Mouse (Mus musculus): Measurements from ENCODE around the gene Fcgr3. TPM values are rescaled to one million over a fixed set of nuclear protein-coding genes. Genes with fewer than 3 reads are reported as not detected.
"Not testable (repeated sequence)": the region's sequence is repeated elsewhere in the genome, so short reads cannot be mapped to it uniquely, and the experiment has no call there.

Fcgr3 gene
- polyA plus RNA-seq, 1 experiment from 2014 or later, result 9.8 TPM

DNA sequence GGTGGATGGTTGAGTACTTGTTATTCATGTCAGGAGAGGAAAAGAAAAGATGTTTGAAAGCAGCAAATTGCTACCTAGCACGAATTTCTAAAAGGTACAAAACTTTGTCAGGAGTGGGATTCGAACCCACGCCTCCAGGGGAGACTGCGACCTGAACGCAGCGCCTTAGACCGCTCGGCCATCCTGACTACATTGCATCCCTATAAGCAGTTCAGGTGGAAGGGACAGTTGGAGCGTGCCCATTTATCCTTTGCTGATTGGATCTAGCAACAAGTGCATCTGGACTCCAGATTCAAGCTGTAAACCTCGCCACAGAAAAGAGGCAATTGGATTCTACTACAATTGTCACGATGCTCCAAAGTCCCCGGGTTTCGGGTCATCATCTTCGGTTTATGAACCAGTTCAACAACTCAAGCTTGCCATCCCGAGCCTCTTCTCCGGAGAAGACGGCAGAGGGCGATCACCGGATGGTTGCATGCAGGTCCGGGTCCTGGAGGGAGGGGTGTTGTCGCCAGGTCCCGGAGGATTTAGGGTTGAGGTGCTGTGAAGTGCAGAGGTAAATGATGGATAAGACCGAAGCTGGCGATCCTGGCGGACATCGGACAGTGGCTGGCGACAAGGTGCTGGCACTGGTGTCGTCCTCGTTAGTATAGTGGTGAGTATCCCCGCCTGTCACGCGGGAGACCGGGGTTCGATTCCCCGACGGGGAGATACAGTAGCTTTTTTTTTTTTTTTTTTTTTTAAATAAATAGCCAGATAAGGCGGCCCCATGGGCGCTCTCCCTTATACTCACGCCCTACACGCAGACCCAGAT lies 37.2 kb upstream of the Fcgr3 start:
- under 1% methylated on average over 40 of the region's 40 CpGs for WGBS
- H3K27ac ChIP-seq (replicated peaks), result peak overlapping the region; percentile 64
- peak overlapping the region; percentile 63 for H3K4me2 ChIP-seq (replicated peaks)

DNA sequence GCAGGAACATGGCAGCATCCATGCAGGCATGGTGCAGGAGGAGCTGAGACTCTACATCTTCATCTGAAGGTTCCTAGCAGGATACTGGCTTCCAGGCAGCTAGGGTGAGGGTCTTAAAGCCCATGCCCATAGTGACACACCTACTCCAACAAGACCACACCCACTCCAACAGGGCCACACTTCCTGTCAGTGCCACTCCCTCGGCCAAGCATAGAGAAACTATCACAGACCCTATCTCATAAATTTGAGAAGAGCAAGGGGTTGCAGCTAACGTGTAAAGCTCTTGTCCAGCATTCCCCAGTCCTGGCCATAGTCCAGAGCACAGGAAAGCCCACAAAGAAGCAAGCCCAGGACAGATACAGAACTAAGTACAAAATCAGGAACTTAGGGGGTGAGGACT lies 36.3 kb upstream of the Fcgr3 start:
- Histone ChIP-seq H3K27ac (replicated peaks) (no peak overlapping the region), H3K4me2 (replicated peaks) (0 out of 2 replicates have a peak overlapping the region, but pooled peaks have one; percentile 63)
- 55% methylated on average over 2 of the region's 2 CpGs for WGBS

More for the DNA sequence above, 37.2 kb upstream of the Fcgr3 start:
- peak; percentile 90 for ATAC-seq (ENCODE audit: low FRiP score, low read depth)
- Histone ChIP-seq H3K27me3 (peaks cover 5% of the 10 kb centered on the region; the same call in 1 of the 2 replicates), H3K36me3 (no peaks in the 10 kb centered on the region), H3K4me1 (peaks cover 5% of the 10 kb centered on the region; the same call in 1 of the 2 replicates), H3K4me3 (peak overlapping the region; percentile 71), H3K9ac (replicated peaks) (peak overlapping the region; percentile 66), H3K9me3 (no peaks in the 10 kb centered on the region)

DNA sequence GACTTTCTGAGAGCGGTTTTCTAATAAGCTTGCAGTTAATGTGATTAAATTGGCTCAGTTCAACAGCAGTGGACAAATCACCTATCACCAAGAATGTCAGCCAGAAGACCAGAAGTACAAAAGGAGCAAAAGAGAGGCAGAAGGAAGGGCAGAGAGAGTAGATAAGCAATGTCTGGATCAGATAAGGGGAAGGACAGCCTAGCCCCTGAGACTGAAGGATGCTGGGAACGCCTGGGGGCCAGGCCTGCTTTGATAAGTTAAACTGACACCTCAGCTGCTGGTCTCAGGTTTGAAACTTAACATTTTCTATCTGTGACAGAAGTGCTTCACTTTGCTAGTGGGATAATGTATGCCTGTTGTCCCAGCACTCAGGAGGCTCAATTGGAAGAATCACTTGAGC lies 32.9 kb upstream of the Fcgr3 start:
- Histone ChIP-seq H3K4me1 (no peaks in the 10 kb centered on the region), H3K4me3 (no peak overlapping the region), H3K27me3 (peaks cover 11% of the 10 kb centered on the region), H3K27ac (replicated peaks) (no peak overlapping the region), H3K9me3 (no peaks in the 10 kb centered on the region), H3K9ac (replicated peaks) (no peak overlapping the region), H3K36me3 (no peaks in the 10 kb centered on the region), H3K4me2 (replicated peaks) (no peak overlapping the region)
- 62% methylated on average over 2 of the region's 2 CpGs for WGBS
- ATAC-seq (ENCODE audit: low FRiP score, low read depth), result no peak

More for the DNA sequence above, 36.3 kb upstream of the Fcgr3 start:
- H3K27me3 ChIP-seq, result peaks cover 11% of the 10 kb centered on the region
- H3K9ac ChIP-seq (replicated peaks), result no peak overlapping the region
- H3K4me1 ChIP-seq, result peaks cover 5% of the 10 kb centered on the region; the same call in 1 of the 2 replicates
- H3K9me3 ChIP-seq, result no peaks in the 10 kb centered on the region
- ATAC-seq (ENCODE audit: low FRiP score, low read depth), result no peak
- no peak overlapping the region for H3K4me3 ChIP-seq
- H3K36me3 ChIP-seq, result no peaks in the 10 kb centered on the region

DNA sequence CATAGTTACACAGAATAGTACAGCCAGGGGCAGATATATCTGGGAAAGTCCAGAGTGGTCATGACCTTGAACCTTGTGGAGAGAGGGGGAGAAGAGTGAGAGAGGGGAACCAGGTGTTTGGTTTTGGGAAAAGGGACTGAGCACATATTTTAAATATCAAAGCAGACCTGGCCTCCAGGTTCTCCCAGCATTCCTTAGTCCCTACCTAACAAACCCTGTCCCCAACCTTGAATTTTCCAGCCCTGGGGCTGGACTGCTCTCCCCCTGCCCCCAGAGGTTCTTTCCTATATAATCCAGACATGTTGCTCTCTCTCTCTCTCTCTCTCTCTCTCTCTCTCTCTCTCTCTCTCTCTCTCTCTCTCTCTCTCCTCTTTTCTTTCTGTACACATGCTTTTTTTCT lies 32.4 kb upstream of the Fcgr3 start:
- Histone ChIP-seq H3K27me3 (peaks cover 14% of the 10 kb centered on the region), H3K27ac (replicated peaks) (no peak overlapping the region), H3K9me3 (no peaks in the 10 kb centered on the region), H3K4me3 (no peak overlapping the region), H3K36me3 (no peaks in the 10 kb centered on the region), H3K9ac (replicated peaks) (no peak overlapping the region), H3K4me2 (replicated peaks) (no peak overlapping the region), H3K4me1 (no peaks in the 10 kb centered on the region)
- no peak for ATAC-seq (ENCODE audit: low FRiP score, low read depth)

DNA sequence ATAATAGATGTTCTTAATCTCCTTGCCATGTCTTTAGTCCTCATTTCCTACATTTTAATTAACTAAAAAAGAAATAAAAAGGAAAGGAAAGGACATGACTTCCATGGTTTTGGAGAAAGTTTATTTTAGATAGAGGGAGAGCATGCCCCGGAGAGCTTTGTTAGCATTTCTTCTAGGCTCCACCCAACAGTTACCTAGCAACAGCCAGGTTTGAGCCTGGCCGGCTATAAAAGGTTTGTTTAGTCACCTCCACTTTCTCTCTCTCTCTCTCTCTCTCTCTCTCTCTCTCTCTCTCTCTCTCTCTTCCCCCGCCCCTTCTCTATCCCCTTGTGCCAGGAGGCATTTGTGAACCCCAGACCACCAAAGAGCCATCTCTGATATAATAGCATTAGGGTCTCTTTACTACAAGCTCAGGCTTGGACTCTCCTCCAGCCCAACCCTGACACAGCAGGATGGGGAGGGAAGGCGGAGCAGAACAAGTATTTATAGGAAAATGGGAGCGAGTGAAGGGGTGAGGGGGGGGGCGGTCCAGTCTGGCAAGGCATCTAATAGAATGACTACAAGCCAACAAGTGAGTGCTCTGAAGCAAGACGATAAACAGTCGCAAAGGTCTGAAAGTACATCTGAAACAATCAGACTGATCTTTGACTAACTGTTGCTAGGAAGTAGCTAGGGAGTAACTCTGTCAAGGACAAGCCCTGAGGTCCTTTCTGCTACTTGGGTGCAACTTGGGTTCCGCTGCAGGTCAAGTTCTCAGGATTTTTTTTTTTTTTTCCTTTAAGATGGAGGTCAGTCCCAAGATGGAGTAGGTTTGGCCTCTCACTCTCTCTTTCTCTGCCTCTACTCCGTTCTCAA lies 31.6 kb upstream of the Fcgr3 start:
- no peak overlapping the region for H3K4me3 ChIP-seq
- no peak overlapping the region for H3K9ac ChIP-seq (replicated peaks)
- H3K27ac ChIP-seq (replicated peaks), result no peak overlapping the region
- H3K27me3 ChIP-seq, result peaks cover 16% of the 10 kb centered on the region
- H3K9me3 ChIP-seq, result no peaks in the 10 kb centered on the region
- 18% methylated on average over 10 of the region's 10 CpGs for WGBS
- no peaks in the 10 kb centered on the region for H3K36me3 ChIP-seq
- 0 out of 2 replicates have a peak overlapping the region, but pooled peaks have one; percentile 19 for H3K4me2 ChIP-seq (replicated peaks)
- no peak for ATAC-seq (ENCODE audit: low FRiP score, low read depth)
- H3K4me1 ChIP-seq, result no peaks in the 10 kb centered on the region

DNA sequence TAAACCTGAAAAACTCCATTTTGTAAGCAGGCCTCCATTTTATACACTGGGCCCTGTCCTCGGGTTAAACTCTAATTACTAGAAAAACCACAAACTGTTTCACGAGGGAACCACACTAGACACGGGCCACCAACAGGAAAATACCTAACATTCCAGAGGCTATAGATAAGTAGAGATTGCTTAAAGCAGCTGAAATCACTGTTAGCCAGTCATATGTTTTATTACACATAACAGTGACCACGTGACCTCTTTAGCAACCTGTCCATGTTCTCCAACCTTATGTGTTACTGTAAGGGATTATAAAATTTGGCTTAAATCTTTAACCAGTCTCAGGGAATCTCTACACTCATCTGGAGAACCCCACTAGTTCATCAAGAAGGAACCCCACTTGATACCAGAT lies 29.7 kb upstream of the Fcgr3 start:
- peaks cover 18% of the 10 kb centered on the region for H3K27me3 ChIP-seq
- no peaks in the 10 kb centered on the region for H3K36me3 ChIP-seq
- H3K4me2 ChIP-seq (replicated peaks), result no peak overlapping the region
- H3K9ac ChIP-seq (replicated peaks), result no peak overlapping the region
- no peak overlapping the region for H3K4me3 ChIP-seq
- no peaks in the 10 kb centered on the region for H3K4me1 ChIP-seq
- H3K9me3 ChIP-seq, result no peaks in the 10 kb centered on the region
- WGBS, result 81% methylated on average over 4 of the region's 4 CpGs
- ATAC-seq (ENCODE audit: low FRiP score, low read depth), result no peak
- no peak overlapping the region for H3K27ac ChIP-seq (replicated peaks)

DNA sequence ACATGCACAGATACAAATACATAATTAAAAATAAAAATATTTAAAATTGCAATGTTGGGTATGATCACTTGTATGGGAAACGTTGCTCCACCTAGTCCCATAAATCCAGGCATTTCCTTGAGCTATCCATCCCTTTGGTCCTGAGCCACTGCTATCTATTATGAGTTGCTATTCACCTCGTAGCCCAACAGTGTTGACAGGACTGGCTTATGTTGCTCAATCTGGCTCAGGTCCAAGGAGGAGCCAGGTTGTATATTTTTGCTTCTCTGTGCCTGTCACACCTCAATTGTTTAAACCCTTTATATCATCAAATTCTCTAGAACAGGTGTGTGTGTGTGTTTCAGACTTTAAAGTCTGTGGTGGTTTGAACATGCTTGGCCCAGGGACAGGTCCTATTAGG lies 26.0 kb upstream of the Fcgr3 start:
- WGBS, result 85% methylated on average over 2 of the region's 2 CpGs
- Histone ChIP-seq H3K4me3 (no peak overlapping the region), H3K27ac (replicated peaks) (no peak overlapping the region), H3K36me3 (no peaks in the 10 kb centered on the region), H3K27me3 (peaks cover 22% of the 10 kb centered on the region), H3K4me2 (replicated peaks) (no peak overlapping the region), H3K9ac (replicated peaks) (no peak overlapping the region), H3K9me3 (no peaks in the 10 kb centered on the region), H3K4me1 (peaks cover 9% of the 10 kb centered on the region; the same call in 1 of the 2 replicates)
- ATAC-seq (ENCODE audit: low FRiP score, low read depth), result no peak

DNA sequence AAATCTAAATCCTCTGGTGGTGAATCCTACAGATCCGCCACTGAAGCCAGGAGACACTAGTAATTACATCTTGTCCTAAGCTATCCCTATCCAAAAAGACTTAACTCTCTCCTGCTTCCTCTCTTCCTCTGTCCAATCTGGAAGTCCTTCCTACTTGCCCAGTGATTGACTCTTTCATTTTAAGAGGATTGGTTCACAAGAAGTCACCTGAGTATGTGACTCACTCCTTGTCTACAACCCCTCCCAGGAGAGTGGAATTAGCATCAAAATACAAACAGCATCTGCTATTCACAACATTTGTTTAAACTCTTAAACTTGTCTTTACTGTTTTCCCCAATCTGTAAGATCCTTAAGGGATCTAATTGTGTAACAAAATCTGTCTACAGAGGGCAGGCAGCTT lies 25.2 kb upstream of the Fcgr3 start:
- Histone ChIP-seq H3K4me1 (peaks cover 9% of the 10 kb centered on the region; the same call in 1 of the 2 replicates), H3K27me3 (peaks cover 25% of the 10 kb centered on the region), H3K4me3 (no peak overlapping the region), H3K9ac (replicated peaks) (no peak overlapping the region), H3K9me3 (no peaks in the 10 kb centered on the region), H3K27ac (replicated peaks) (no peak overlapping the region), H3K36me3 (no peaks in the 10 kb centered on the region), H3K4me2 (replicated peaks) (no peak overlapping the region)
- no peak for ATAC-seq (ENCODE audit: low FRiP score, low read depth)
- 85% methylated on average over 1 of the region's 1 CpGs for WGBS

DNA sequence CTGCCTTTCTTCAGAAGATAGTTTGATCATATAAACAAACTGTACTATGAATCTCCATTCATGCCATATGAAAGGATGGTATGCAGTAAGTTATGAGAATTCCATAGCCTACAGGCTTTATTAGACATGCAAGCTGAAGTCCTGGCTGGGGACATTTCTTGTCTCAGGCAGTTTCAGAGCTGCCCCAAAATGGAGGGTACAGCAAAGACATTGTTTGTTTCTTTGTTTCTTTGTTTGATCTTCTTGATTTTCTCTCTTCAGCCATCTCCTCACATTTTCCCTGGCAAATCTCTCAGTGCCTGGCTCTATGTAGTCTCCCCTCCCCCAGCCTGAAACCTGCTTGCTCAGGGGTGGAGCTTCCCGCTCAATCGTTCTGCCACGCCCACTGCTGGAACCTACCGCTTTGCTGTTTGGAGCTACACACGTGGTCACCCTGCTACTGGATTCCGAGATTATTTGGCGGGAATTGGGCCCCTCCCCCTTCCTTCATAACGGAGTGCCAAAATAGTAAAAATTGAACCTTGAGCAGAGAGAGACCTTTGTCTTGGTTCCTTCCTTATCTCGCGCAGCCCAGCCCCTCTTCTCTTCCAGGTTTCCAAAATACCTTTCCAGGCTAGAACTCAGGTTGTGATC lies 23.6 kb upstream of the Fcgr3 start:
- Histone ChIP-seq H3K4me2 (replicated peaks) (peak overlapping the region; percentile 30), H3K27me3 (peaks cover 25% of the 10 kb centered on the region)
- not testable (repeated sequence) for ATAC-seq (ENCODE audit: low FRiP score, low read depth); H3K9me3 ChIP-seq; H3K9ac ChIP-seq (replicated peaks); H3K4me3 ChIP-seq; H3K27ac ChIP-seq (replicated peaks); H3K36me3 ChIP-seq; H3K4me1 ChIP-seq
- WGBS, result 4% methylated on average over 10 of the region's 10 CpGs

DNA sequence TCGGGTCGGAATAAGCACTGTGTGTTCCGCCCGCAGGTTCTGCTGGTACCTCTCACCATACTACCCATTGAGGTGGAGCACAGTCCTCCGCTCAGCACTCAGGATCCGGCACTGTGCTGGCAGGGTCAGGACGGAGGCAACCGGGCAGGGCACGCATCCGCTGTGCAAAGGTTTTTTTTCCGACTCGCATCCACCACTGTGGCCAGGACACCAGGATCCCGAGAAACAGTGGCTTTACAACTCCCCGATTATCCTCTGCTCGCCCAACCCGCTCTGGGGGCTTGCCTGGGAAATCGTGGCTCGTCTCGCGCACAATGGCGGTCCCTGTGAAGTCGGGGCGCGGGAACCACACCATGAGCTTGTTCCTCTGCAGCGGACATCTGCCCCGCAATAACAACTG lies 21.0 kb upstream of the Fcgr3 start:
- H3K36me3 ChIP-seq, result no peaks in the 10 kb centered on the region
- H3K27ac ChIP-seq (replicated peaks), result no peak overlapping the region

DNA sequence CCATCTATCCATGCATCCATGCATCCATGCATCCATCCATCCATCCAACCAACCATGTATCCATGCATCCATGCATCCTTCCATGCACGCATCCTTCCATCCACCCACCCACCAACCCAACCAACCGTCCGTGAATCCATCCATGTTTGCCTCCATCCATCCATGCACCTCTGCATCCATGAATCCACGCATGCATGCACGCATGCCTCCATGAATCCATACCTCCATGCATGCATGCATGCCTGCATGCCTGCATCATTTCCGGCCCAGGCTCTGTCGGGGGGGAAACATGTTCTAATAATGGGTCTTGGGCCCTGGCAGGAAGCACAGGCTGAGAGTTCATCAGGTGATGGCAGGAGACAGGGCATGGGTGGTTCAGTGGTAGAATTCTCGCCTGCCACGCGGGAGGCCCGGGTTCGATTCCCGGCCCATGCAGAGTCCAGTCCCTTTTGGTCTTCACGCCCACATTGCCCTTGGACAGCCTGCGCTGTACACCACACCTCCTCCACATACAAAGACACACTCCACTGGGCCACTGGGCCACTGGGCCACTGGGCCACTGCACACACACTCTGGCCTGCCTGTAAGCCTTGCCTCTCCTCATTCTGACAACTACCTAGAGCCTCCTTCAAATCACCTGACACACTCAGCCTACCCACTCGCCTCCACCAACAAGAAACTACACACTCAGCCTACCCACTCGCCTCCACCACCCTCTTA lies 16.9 kb upstream of the Fcgr3 start:
- H3K27me3 ChIP-seq, result peaks cover 35% of the 10 kb centered on the region
- peak; percentile 4; the same call in 1 of the 2 replicates for ATAC-seq (ENCODE audit: low FRiP score, low read depth)

More for the DNA sequence above, 21.0 kb upstream of the Fcgr3 start:
- Histone ChIP-seq H3K4me1 (peaks cover 9% of the 10 kb centered on the region; the same call in 1 of the 2 replicates), H3K27me3 (peaks cover 29% of the 10 kb centered on the region), H3K4me3 (peak overlapping the region; percentile 53), H3K9ac (replicated peaks) (peak overlapping the region; percentile 59), H3K9me3 (no peaks in the 10 kb centered on the region), H3K4me2 (replicated peaks) (peak overlapping the region; percentile 79)
- under 1% methylated on average over 26 of the region's 26 CpGs for WGBS
- ATAC-seq (ENCODE audit: low FRiP score, low read depth), result no peak; the same call in 1 of the 2 replicates

More for the DNA sequence above, 16.9 kb upstream of the Fcgr3 start:
- H3K4me2 ChIP-seq (replicated peaks); H3K4me3 ChIP-seq; H3K9me3 ChIP-seq; H3K36me3 ChIP-seq; H3K27ac ChIP-seq (replicated peaks); H3K4me1 ChIP-seq; H3K9ac ChIP-seq (replicated peaks): not testable (repeated sequence)
- 30% methylated on average over 14 of the region's 17 CpGs for WGBS

All from midbrain, embryonic 12.5 days (tissue).